Mouse (Mus musculus) C2C12 (cell line): ENCODE measurements around the gene Lhx3. TPM values are rescaled to one million over a fixed set of nuclear protein-coding genes. Genes with fewer than 3 reads are reported as not detected.
A peak's percentile ranks its signal among the peaks of the same experiment; 100 is the strongest.

Experiments used
- H3K27me3 ChIP-seq: one replicate; pipeline ENCODE4 v1.6.1; 2011; ENCODE audit not compliant: control insufficient read depth, insufficient read depth, insufficient read length
- H3K36me3 ChIP-seq: one replicate; pipeline ENCODE4 v1.6.1; 2011; ENCODE audit not compliant: control insufficient read depth, insufficient read depth
- H3K4me3 ChIP-seq: one replicate; pipeline ENCODE4 v1.5.1; 2011; ENCODE audit warnings: mild to moderate bottlenecking, control low read depth; ENCODE audit not compliant: poor library complexity, insufficient read depth, severe bottlenecking
- H3K79me2 ChIP-seq: one replicate; pipeline ENCODE4 v1.6.1; 2011; ENCODE audit not compliant: control insufficient read depth, insufficient read depth
- H3K79me3 ChIP-seq: one replicate; pipeline ENCODE4 v1.6.1; 2011; ENCODE audit warnings: low read depth, control low read depth
- H3ac ChIP-seq: one replicate; pipeline ENCODE3; 2011; ENCODE audit warnings: low read depth; ENCODE audit not compliant: control insufficient read depth, insufficient read length
- CEBPB ChIP-seq: IDR thresholded peaks from one replicate; pipeline ENCODE4 v1.6.1; 2011; ENCODE audit warnings: low read depth, mild to moderate bottlenecking, control low read depth, moderate library complexity
- CTCF ChIP-seq: IDR thresholded peaks from one replicate; pipeline ENCODE4 v1.5.1; 2011; ENCODE audit not compliant: control insufficient read depth, insufficient read depth, insufficient read length
- FOSL1 ChIP-seq: IDR thresholded peaks from one replicate; pipeline ENCODE4 v1.8.0; 2011; ENCODE audit warnings: mild to moderate bottlenecking, low read length; ENCODE audit not compliant: poor library complexity, insufficient read depth, severe bottlenecking
- MAX ChIP-seq: IDR thresholded peaks from one replicate; pipeline ENCODE4 v1.6.1; 2011; ENCODE audit warnings: mild to moderate bottlenecking, control low read depth
- MYOD1 ChIP-seq: IDR thresholded peaks from one replicate; pipeline ENCODE4 v1.6.1; 2011; ENCODE audit warnings: low read depth; ENCODE audit not compliant: control insufficient read depth, insufficient read length
- MYOG ChIP-seq: IDR thresholded peaks from one replicate; pipeline ENCODE4 v1.6.1; 2011; ENCODE audit not compliant: control insufficient read depth, insufficient read length; ENCODE audit errors: extremely low read depth
- USF1 ChIP-seq: IDR thresholded peaks from one replicate; pipeline ENCODE4 v1.6.1; 2011; ENCODE audit warnings: low read depth, mild to moderate bottlenecking, control low read depth, moderate library complexity
- polyA plus RNA-seq: library from polyadenylated mRNA; unstranded; fragments of >200 nt; fragmentation: generic; extraction: Trizol; gene quantifications from one replicate; pipeline ENCODE4 v1.2.1, GENCODE M21; 2012; ENCODE audit warnings: missing spikeins

The Lhx3 gene
- polyA plus RNA-seq, 1 experiment, result not detected

DNA sequence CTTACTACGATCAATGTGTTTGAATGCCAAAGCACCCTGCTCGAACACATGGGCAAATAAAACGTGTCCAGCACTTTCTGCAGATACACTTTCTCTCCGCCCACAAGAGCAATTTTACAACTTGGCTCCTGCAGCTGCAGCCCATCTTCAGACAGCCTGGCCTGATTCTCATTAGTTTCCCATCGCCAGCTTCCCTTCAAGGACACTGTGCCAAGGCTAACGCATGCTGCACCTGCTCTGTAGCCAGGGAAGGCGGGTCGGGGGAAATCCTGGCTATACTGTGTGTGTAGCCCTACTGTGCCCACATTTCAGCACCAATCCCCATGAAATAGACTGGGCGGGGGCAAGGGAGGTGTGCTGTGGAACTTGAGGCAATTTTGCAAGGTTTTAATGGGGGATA lies 32.2 kb upstream of the Lhx3 start:
- H3K27me3 ChIP-seq, result peaks cover 23% of the 10 kb centered on the region
- peaks cover 16% of the 10 kb centered on the region for H3K79me2 ChIP-seq
- TF ChIP-seq USF1, result no peak
- TF ChIP-seq MYOD1, result no peak
- no peak for TF ChIP-seq MAX
- no peak for TF ChIP-seq CEBPB
- TF ChIP-seq CTCF, result no peak
- TF ChIP-seq MYOG, result no peak
- TF ChIP-seq FOSL1, result no peak
- H3ac ChIP-seq, result no peak overlapping the region
- H3K4me3 ChIP-seq, result no peak overlapping the region
- peaks cover 4% of the 10 kb centered on the region for H3K79me3 ChIP-seq
- H3K36me3 ChIP-seq, result no peaks in the 10 kb centered on the region

GRCm38 (mm10) chr2:26237290-26237782 lies 29.2 kb upstream of the Lhx3 start, which contains the start of gene Qsox2:
Gene Qsox2, minus strand, starts transcription at chr2:26237525.
- Histone ChIP-seq H3K27me3 (peaks cover 15% of the 10 kb centered on the region), H3K4me3 (peak within 1 kb of the TSS; percentile 92), H3K36me3 (peaks cover 3% of the 10 kb centered on the region), H3K79me2 (peaks cover 21% of the 10 kb centered on the region), H3K79me3 (peaks cover 4% of the 10 kb centered on the region), H3ac (peak within 1 kb of the TSS; percentile 93)
- TF ChIP-seq MYOD1 (no peak), CTCF (no peak), MYOG (no peak), USF1 (peak; percentile 87), FOSL1 (no peak), MAX (no peak), CEBPB (no peak)

GRCm38 (mm10) chr2:26236681-26237289 lies 28.7 kb upstream of the Lhx3 start:
- Histone ChIP-seq H3K79me2 (peaks cover 21% of the 10 kb centered on the region), H3K4me3 (peak overlapping the region; percentile 92), H3K79me3 (peaks cover 4% of the 10 kb centered on the region), H3ac (peak overlapping the region; percentile 93), H3K36me3 (peaks cover 3% of the 10 kb centered on the region), H3K27me3 (peaks cover 15% of the 10 kb centered on the region)
- TF ChIP-seq CTCF (no peak), FOSL1 (no peak), MYOG (no peak), USF1 (no peak), MYOD1 (no peak)

DNA sequence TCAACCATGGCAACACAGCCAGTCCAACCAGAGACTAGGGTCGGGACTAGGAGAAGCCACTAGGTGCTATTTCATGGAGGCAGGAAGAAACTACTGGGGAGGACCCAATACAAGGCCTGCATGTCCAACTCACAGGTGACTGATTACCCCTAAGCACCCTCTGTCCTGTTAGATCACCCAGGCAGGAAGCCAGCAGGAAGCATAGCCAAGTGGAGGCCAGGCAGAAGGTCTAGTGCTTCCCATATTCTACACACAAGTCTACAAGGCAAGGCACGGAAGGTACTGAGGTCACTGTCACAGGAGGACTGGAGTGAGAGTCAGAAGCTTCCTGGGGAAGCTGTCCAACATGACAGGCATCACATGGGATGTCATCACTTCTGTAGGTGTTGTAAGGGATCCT lies 26.7 kb upstream of the Lhx3 start:
- H3K79me3 ChIP-seq, result peaks cover 4% of the 10 kb centered on the region
- TF ChIP-seq USF1 (no peak), MYOD1 (no peak), FOSL1 (no peak), MYOG (no peak), CTCF (no peak), MAX (no peak), CEBPB (no peak)
- H3K27me3 ChIP-seq, result no peaks in the 10 kb centered on the region

GRCm38 (mm10) chr2:26234253-26234652 lies 26.2 kb upstream of the Lhx3 start:
- Histone ChIP-seq H3K36me3 (peaks cover 3% of the 10 kb centered on the region), H3K27me3 (no peaks in the 10 kb centered on the region), H3K79me3 (peaks cover 4% of the 10 kb centered on the region), H3ac (no peak overlapping the region), H3K4me3 (no peak overlapping the region), H3K79me2 (peaks cover 21% of the 10 kb centered on the region)
- TF ChIP-seq CTCF (no peak), MYOG (no peak), USF1 (no peak), CEBPB (no peak), FOSL1 (no peak), MYOD1 (no peak), MAX (no peak)

More for the DNA sequence above, 26.7 kb upstream of the Lhx3 start:
- Histone ChIP-seq H3K79me2 (peaks cover 21% of the 10 kb centered on the region), H3K4me3 (no peak overlapping the region), H3K36me3 (peaks cover 3% of the 10 kb centered on the region), H3ac (no peak overlapping the region)

DNA sequence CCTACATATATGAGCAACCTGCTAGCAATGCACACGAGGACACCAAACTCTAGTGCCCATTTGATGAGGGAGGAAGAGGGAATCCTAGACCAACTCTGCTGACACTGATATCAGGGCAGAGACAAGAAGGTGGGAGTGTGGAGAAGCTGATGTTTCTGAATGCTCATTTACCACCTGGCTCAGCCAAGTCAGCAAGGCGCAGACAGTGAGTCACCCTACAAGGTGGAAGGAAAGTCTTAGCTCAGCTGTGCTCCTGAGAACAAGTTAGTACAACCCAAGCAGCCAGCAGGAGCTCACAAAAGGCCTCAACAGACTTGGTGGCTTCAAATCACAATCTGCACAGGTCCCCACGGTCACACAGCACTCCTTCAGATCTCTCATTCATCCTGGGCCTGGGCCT lies 23.3 kb upstream of the Lhx3 start:
- TF ChIP-seq MYOD1, result no peak
- TF ChIP-seq CEBPB, result no peak
- no peak for TF ChIP-seq CTCF
- TF ChIP-seq MYOG, result no peak
- TF ChIP-seq FOSL1, result no peak
- TF ChIP-seq USF1, result no peak
- TF ChIP-seq MAX, result no peak
- Histone ChIP-seq H3K79me3 (peaks cover 2% of the 10 kb centered on the region), H3K79me2 (peaks cover 15% of the 10 kb centered on the region), H3K36me3 (peaks cover 3% of the 10 kb centered on the region), H3K27me3 (no peaks in the 10 kb centered on the region), H3ac (no peak overlapping the region), H3K4me3 (no peak overlapping the region)
